Mouse (Mus musculus) heart, postnatal 36 days (tissue): ENCODE measurements around the gene Cabp1. TPM values are rescaled to one million over a fixed set of nuclear protein-coding genes. Genes with fewer than 3 reads are reported as not detected.

Experiments used
- DNase-seq, 2 experiments: peaks; one replicate each; pipeline ENCODE4 v3.0.0; 2021 to 2022
- intact Hi-C: fragments of 180-260 bp; cut with DNase I; formaldehyde crosslinking; loops from one replicate; pipeline ENCODE4 v1.15.1; 2025
- total RNA-seq, 2 experiments: library from RNA; stranded (reverse); gene quantifications; 2 replicates each; pipeline ENCODE4 v1.2.3; 2021

Cabp1 gene
- total RNA-seq, 2 experiments from 2014 or later, result 1.8 to 3.2 TPM

DNA sequence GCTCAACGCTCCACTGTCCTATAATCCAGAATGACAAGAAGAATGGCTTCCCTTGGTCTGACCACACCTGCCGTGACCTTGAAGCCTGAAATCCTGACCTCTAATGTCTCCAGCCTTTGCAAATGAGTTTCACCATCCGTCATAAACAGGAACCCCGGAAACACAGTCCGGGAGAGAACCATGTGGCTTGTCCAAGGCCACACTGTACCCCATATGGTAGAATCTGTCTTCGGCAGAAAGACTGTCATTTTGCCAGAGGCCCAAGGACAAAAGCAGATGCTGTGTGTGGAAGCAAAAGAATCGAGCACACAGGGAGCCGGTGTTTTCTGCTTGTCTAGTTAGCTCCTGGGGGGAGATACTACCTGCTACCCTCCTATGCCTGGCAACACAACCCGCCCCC lies 18.3 kb upstream of the Cabp1 start:
- DNase-seq, result no peak
- intact Hi-C loops, result no loop called here

DNA sequence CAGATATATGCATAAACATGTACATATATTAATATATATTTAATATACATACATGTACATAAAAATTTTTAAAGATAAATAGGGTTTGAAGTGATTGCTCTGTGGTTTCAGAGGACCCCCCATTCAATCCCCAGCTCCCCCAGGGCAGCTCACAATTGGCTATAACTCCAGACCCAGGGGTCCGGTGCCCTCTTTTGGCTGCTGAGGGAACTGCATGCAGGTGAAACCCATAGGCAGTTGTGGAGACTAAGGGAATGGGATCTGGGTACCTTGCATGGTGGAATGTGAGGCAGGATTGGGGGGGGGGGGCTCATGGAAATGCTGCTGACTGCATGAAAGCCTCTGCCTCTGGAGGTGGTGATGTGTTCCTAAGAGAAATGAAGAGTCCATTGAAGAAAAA lies 16.2 kb upstream of the Cabp1 start:
- intact Hi-C loops, result no loop called here
- peak in 1 of 2 experiments; percentile 48 for DNase-seq

DNA sequence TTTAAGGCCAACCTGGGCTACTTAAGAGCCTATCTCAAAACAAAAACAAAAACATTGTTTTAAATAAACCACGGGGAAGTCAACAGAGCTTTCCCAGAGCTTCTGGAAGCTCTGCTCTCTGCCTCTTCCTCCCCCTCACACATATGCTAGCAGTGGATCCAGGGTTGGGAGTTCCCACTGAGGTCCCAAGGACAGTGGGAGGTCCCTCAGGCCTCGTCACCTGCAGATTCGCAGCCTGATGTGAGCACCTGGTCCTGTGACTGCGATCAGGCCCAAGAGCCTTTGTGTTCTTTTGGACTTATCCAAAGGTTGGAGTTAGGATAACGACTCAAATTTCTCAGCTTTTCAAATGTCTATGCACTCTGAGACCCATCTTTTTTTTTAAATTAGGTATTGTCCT lies 14.4 kb upstream of the Cabp1 start:
- no peak for DNase-seq
- intact Hi-C loops, result no loop called here

DNA sequence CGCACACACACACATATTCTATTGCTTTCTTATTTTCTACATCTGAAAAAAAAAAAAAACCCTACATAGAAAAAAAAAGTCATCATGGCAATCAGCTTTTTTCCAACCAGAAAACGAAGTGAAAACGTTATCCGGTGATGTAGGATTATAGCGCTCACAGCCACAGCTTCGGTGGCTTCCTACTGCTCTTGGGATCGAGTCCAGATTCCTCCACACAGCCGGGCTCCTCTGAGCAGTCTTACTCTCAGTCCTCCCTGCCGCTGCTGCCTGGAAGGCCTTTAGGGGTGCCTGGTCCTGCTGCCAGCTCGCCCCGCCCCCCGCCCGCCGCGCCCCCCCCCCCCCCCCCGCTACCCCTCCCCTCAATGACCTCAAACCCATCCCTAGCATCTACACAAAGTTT lies 13.7 kb upstream of the Cabp1 start:
- no peak for DNase-seq
- intact Hi-C loops, result no loop called here

DNA sequence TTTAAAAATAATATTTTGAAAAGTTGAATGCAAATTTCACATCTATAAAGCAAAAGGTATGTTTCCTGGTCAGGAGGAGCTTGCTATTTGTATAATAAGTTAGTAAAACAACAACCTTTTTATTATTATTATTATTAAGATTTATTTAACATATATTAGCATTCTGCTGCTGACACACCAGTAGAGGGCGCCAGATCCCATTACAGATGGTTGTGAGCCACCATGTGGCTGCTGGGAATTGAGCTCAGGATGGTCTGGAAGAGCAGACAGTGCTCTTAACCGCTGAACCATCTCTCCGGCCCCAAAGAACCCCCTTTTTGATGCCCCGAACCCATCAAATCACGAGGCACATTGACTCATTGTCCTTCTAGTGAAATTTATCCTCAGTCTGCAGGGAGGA lies 13.1 kb upstream of the Cabp1 start:
- intact Hi-C loops, result no loop called here
- DNase-seq, result no peak

DNA sequence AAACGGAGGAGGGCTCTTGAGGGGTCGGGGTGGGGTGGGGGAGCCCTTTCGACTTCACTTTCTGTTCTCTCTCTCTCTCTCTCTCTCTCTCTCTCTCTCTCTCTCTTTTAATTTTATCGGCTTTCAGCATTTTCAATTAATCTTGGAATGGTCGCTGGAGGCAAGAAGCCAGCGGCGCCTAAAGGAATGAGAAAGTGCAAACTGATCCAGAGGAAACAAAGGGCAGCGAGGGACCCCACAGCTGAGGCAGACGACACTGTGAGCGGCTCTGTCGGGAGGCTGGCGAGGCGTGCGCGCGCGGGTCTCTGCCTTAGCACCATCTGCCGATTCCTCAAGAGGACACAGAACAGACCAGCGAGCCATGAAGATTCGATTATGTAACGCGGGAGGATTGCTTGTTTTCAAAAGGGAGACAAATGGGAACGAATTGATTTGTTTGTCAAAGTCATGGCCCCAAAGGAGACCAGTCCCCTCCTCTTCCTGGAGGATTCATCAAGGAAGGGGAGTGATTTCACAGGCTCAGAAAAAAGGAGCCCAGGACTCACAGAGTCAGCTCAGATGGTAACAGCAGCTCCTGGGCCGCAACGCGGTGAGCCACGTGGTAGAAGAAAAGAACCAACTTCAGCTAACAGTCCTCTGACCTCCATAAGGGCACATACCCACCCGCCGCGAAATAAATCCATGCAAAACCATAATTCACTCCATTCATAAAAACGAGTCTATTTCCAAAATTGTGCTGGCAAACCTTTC lies 10.6 kb upstream of the Cabp1 start:
- DNase-seq, result peak; percentile 61 to 66
- intact Hi-C loops, result no loop called here

DNA sequence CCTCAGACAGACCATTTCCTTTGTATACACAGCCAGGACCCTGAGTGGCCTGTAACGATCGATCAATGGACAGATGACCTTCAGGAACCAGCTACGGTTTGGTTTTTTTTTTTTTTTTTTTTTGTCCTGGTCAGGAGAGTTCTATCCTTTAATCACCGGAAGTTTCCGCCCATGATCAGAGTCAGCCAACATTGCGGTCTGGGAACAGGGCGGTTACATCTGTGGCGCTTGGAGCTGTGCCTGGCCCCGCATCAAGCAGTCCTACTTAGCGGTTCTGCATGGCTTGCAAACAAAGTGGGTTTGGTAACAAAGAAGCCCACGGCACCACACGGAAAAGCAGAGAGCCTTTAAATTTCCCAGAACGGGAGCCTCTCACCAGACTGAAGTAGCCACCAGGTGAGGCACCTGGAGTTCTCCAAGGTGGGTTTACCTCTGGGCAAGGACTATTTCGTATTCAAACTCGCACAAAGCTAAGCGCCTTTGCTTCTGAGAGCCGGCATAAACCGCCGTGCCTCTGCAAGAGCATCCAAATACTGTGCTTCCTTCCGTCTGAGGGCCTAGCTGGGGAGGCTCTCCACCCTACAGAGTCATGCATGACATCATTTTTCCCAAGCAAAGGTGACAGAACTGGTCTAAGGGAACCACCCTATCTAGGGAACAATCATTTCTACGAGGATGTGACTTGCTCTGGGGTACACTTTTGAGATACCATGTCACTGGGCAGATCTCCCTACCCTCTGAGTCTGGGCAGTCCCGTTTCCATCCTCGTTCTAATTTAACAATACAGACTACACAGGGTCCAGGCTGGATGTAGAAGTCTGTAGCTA lies 9.8 kb upstream of the Cabp1 start:
- peak; percentile 50 to 51 for DNase-seq

DNA sequence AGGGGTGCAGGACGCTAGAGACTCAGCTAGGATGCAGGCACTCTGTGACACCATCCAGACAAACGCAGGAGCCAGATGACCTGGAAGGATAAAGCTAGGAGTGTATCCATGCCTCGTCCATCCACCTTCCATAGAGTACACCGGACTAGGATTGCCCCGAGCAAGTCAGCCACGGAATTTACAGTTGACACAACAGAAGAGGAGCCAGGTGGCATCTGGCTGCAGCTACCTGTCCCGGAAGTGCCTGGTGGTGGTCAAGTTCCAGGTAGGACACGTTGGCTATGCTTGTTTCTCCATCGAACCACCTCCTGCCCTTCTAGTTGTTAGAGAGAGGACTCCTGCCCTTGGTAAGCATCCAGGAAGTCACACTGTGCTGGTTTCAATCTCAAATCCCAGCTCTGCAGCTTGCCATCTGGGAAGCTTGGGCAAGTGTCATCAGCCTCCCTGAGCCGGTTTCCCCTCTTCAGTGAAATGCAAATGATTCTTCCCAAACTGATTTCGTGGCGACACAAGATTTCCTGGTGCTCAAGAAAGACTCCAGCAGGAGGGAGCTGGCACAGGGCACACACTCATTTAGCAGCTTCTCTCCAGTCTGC lies 543 bp upstream of the Cabp1 start:
- intact Hi-C loops, result no loop called here
- no peak for DNase-seq

More for the DNA sequence above, 9.8 kb upstream of the Cabp1 start:
- intact Hi-C loops, result loop anchor here (2.0 kb wide), 1 partner anchor 15 kb away; no protein-coding TSS in a partner anchor

DNA sequence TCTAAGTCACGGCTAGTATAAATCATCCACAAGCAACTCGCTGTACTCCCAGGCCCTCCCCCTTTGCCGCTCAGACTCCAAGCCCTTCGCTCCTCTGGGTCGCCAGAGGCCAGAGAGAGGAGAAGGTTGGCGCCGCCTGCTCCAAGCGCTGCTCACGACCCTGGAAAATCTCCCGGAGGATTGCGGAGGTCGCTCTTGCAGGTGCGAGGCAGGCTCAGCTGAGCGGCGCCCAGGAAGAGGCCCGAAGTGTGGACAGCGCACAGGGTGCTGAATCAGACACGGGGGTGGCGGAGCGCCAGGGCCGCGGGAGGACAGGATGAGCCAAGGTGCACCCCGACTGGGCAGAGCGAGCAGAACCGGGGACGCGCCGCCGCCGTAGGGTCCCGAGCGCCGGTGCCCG lies 955 bp downstream of the Cabp1 start:
- intact Hi-C loops, result no loop called here
- peak; percentile 64 to 66 for DNase-seq

DNA sequence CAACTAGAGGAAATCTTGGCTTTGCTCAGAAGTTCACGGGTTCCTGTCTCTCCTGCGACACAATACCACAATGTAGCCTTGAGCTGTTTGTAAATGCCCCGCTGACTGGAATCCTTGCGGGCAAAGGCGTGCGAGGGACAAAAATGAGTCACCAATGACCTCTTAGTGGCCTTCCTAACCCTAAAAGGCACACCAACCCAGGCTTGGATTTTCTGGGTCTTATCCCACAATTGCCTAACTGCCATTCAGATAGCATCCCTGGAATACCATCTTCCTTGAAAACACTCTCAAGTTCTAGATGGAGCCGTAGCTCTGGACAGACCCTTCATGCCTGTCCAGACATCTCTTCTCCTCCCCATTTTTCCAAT lies 1.4 kb downstream of the Cabp1 start:
- intact Hi-C loops, result no loop called here
- DNase-seq, result no peak

DNA sequence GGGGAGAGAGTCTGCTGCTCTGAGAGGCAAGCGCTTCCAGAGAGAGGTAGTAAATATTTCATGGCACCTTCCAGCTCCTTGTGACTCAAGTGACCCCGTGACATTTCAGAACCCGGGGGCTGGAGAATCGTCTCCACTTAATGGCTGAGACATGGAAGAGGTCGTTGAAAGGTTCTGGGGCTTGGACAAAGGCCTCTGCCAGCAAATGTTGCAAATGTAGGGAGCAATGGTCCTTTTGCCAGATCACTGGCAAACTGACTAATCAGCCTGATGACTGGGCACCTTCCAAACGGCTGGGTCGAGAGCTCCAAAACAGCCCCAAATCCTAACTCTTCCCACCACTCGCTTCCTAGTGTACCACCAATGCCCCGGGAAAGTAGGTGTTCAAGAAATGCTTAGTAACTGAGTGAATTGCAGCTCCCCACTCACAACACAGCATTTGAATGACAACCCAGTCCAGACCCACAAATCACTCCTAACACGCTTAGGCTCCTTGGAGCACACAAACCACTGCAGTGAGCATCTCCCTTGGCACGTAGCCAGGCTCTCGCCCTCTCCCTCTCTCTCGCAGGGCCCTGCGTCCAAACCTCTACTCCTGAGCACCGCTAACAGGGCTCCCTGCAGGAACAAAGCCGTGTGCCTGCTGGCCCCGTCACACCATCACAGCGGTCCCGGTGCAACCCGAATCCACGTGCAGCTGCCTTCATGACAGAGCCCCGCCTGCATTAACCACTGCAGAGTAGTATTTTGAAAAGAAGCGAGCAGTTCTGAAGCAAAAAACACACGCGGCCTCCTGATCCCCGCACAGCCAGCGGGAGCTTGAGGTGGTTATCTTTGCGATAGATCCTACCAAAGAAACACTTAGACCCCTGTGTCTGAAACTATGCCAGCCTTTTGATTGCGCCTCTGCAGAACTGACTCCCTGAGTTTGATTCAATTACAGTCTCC lies 2.0 kb downstream of the Cabp1 start:
- DNase-seq, result no peak
- intact Hi-C loops, result no loop called here

DNA sequence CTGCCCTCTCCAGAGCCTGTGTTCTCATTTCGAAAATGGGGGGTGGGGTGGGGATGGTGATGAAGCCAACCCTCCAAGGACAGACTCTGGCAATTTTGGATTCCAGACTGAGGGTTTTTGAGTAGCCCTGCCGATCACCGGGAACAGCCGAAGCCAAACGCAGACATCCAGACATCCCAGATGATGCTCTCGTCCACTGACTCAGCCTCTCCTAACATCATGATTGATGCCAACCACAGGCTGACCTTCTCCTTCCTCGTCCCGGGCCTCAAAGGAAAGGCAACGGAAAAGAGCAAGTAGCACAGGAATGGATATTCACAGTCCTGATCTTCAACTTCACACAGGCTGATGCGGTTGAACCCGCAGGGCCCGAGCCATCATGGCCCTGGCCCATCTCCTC lies 4.1 kb downstream of the Cabp1 start:
- intact Hi-C loops, result no loop called here
- no peak for DNase-seq

DNA sequence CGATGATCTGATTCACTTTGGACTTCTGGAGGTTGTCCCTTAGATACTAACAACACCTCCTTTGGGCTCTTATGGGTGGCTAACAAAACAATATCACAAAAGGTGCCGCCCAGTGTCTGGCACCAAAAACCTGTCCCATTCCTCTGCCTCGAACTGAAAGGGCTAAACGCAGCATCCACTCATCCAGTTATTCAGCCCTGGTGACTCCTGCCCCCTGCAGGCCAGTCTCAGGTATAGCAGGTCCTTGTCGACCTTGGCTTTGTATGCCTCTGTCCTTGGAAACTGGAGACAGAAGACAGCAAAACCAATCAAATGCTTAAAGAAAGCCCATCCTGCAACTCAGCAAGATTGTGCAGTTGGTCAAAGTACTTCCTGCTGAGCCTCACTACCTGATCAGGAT lies 5.4 kb downstream of the Cabp1 start:
- intact Hi-C loops, result loop anchor here (2.0 to 5.0 kb wide), 2 partner anchors 14 to 88 kb away; partner anchors contain the start of gene Coq5
- DNase-seq, result peak in 1 of 2 experiments; percentile 53

DNA sequence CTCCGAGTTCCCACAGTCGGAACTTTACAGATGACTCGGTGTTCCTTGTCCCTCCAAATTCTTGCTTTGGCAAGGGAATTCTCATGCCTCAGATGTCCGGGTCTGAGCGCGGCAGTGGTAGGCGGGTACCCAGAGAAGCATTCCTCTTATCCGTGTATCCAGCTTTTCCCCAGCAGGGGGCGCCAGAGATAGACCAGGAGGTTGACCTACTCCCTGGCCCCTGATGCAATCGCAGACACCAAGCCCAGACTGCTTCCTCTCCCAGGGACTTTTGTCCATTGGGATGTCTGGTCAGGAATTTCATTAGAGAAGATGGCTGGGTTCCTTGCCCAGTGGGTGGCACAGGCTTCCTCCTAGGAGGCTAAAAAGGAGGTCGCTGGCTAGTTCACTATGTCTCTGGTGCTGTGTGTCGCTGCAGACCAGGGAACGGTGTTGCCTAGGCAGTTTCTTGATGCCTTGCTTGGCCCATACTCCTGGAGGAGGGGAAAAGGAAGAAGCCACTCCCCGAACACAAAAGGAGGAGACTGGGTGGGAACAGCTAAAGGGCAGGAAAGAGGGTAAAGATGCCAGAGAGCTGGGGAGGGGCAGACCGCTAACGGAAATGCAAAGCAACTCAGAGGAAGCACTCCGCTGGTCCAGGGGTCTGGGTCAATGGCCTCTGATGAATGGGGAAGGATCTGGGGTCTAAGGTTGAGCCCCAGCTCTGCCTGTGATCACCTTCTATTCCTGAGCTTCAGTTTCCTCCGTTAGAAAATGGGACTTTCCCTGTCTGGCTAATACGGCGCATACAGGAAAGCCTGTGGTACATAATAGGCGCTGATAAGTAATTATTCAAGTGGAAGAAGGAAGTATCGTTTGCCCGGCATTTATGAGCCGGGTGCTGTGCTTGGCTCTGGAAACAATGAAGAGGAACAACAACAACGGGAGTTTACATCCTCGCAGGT lies 6.7 kb downstream of the Cabp1 start:
- intact Hi-C loops, result loop anchor here (1.0 to 5.0 kb wide), 4 partner anchors 15 to 90 kb away; partner anchors contain the start of genes Coq5 and Pop5

DNA sequence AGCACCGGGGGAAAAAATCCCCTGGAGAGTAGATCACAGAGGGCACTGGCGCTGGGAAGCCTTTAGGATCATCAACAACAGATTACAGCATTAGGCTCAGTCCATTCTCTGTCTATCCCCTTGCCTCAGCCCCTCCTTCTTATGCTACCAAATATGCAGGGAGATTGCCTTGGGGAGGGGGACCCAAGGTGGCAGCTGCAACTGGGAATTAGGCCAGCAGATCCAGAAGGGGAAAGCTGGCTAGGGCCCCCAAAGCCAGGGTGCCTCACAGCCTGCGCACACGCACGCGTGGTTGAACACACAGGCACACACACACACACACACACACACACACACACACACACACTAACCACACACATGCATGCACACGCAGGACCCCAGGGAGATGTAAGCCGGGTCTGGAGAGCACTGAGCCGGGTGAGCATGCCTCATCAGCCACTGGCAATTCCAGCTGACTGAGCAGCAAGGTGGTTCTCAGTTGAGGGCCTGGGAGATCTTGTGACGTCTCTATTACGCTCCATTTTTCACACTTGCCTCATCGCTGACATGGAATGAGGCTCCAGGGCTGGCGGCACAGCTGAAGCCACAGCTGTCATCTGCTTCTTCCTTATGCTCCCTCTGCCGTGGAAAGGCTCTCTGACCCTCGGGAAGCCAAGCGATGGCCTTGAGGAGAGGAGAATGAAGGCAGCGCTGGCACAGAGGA lies 7.7 kb downstream of the Cabp1 start:
- peak in 1 of 2 experiments; percentile 34 for DNase-seq
- intact Hi-C loops, result loop anchor here (1.0 to 5.0 kb wide), 4 partner anchors 25 to 91 kb away; partner anchors contain the start of genes Coq5 and Pop5

More for the DNA sequence above, 6.7 kb downstream of the Cabp1 start:
- DNase-seq, result peak; percentile 96 to 98

DNA sequence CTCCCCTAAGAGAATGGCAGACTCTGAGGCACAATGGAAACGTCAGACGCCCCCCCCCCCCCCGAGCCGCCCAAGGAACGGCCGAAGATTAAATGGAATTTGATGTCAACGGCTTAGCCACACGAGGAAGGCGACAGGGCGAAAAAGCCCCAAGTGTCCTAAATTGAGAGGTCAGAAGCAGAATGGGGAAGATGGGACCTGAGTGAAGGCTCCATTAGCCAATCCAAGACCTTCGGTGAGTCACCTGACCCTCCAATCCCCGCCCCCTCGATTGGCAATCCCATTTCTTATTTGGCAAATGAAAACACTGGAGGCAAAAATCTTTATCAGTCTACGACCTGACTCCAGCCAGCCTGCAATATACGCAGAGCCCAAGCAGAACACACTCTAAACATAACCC lies 9.5 kb downstream of the Cabp1 start:
- peak; percentile 76 to 79 for DNase-seq
- intact Hi-C loops, result loop anchor here (2.0 to 5.0 kb wide), 2 partner anchors 16 to 93 kb away; partner anchors contain the start of gene Coq5

DNA sequence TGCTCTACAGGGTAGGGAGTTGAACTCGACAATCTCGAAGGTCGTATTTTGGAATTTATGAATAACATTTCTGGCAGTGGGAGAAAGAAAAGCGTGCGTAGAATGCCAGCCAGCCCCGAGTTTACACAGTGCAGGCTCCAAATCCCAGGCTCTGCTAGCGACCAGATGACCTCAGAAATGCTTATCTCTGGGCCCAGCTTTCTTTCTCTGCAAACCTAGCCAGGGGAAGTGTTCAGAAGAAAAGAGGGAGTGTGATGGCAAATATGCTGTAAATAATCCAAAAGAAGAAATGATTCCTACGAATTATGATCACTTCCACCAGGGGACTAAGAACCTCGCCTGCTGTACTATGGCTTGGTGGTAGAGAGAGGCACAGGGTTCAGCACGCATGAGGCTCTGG lies 10.7 kb downstream of the Cabp1 start:
- no peak for DNase-seq
- intact Hi-C loops, result no loop called here

DNA sequence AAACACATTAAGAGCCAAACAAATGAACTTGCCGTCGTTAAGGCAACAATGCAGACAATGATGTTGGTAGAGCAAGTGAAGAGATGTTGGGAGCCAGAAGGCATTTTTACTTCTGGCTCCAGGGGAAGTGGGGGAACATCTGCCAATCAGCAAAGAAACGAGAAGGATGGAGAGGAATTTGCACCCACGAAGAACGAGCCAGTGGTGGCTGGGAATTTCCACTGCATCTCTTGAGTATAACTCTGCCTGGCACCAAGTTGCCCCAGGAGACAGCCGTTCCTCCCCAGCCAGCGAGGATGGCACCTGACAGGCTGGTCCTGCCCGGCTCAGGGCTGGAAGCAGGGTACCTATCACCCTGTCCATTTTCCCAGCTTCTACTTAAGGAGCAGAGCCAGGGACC lies 11.3 kb downstream of the Cabp1 start:
- intact Hi-C loops, result no loop called here

More for the DNA sequence above, 11.3 kb downstream of the Cabp1 start:
- DNase-seq, result no peak
